Mouse (Mus musculus): Measurements from ENCODE around the gene Erich6.

Erich6 gene

GRCm38 (mm10) chr3:58636406-58637295 lies at the start of gene Erich6:
TSS of gene Erich6 (minus strand) at chr3:58637207.
- peak; percentile 78 for DNase-seq

DNA sequence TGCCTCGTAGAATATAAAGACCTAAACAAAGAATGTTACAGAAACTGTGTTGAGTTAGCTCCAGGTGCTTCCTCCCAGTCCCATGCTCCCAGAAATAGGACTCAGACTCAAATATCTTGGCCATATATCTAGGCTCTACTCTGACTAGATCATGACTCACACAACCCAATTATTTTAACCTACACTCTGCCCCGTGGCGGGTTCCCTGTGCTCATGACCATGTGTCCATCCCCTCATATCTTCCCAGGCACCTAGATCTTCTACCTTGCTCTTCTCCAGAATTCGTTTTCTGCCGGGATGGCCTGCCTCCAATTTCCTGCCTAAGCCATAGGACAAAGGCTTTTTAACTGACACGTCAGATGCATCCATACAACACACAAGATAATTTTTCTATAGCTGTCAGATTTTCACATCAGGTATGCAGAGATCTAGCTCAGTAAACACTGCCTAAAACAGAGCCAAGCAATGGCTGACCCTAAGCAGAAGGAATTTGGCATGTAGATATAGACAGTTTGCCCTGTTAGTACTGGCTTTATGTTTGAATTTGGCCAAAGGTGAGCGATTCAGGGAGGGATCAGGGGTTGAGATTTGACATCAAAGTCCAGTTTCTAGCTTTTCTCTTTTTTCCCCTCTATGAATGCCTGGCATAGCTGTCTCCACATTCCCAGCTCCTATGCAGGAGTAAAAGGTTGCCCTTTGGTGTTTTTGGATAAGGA lies 49.4 kb upstream of the Erich6 start:
- no peak for DNase-seq

DNA sequence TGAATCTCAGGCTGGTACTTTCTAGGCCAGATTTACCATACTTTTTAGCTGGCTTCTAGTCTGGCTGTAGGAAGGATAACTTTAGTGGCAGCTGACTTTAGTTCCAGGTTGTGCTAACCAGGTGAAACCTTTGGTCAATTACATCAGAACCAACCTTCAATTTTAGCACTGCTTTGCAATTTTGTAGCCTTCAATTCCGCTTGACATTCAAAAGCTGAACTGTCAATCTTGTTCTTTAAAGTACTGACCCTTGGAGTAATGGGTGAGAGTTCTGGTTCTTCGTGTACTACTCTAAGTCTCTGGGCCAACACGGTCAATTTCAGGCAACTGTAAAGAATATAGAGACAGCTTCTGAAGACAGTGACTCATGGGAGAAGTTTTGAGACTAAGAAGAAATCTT lies 48.4 kb upstream of the Erich6 start:
- no peak for DNase-seq

- DNase-seq: no peak
Measured at GRCm38 (mm10) chr3:58683346-58683745, 46.3 kb upstream of the Erich6 start.

- DNase-seq: no peak
Measured at GRCm38 (mm10) chr3:58682336-58682735, 45.3 kb upstream of the Erich6 start.

- no peak for DNase-seq
Measured at GRCm38 (mm10) chr3:58681831-58682230, 44.8 kb upstream of the Erich6 start.

- DNase-seq: no peak
Measured at GRCm38 (mm10) chr3:58680943-58681637, 44.1 kb upstream of the Erich6 start.

DNA sequence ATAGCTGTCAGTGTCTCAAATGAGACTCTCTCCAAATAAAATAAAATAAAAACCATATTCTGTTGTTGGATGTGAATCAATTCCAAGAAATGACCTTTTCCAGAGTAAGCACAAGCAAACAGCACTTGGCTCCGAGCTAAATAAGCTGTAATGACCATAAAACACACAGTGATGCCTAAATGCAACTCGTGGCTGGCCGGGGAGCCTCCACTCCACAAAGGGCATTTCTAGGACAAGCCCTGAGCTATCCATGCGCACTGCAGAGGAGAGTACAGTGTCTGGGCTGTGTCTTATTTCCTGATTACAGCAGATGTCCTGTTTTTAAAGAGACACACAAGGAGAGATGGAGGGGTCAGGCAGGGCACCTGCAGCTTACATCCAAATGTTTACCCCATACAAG lies 43.0 kb upstream of the Erich6 start:
- DNase-seq: peak; percentile 50

- peak; percentile 85 for DNase-seq
Measured at GRCm38 (mm10) chr3:58678905-58679304, 41.9 kb upstream of the Erich6 start.

- peak; percentile 54 for DNase-seq
Measured at GRCm38 (mm10) chr3:58678384-58678783, 41.4 kb upstream of the Erich6 start.

GRCm38 (mm10) chr3:58677615-58678014 lies 40.6 kb upstream of the Erich6 start:
- peak; percentile 49 for DNase-seq

DNA sequence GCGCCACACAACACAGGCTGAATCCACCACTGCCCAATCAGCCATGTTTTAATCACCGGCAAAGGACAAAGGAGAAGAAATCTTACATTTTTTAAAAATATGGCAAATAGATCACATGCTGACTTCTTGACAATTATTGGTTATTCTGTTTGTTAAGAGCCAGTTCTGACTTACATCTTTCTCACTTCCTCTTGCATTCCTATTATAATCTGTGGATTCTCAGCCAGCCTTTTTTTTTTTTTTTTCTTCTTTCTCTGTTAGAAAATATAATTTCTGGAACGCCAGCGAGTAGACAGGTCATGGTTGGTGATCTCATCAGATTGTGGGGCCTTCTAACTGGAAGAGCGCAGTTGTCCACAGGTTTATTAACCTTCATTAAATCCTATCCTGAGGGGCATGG lies 36.3 kb upstream of the Erich6 start:
- DNase-seq: no peak

DNA sequence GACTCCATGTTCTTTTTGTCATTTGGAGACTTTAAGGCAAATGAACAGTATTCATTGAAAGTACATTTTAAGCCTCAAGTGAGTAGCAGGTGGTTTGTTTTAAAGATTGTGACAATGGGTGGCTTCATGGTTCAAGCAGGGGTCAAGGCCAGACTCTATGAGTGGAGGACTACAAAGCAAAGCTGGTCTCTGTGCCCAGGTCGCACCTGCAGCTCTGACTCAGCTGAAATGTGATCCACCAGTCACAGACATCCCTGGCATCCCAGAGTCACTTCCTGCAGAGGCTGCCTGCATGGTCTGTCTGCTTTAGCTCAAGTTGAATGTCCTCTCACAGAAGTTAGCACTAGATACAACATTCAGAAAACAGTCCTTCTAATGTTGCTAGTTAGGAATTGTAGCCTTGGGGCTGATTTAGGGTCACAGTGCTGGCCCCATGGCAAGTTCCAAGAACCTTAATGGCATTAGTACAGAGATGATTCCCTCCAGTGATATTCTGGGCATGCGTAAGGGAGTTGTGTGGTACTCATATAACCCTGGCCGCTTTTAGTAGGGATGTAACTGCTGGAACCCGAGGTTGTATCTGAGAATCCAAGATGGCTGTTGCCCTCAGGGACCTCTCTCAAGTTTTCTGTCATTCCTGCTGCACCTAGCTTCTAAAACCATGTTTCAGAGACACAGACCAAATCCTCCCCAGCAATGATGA lies 35.6 kb upstream of the Erich6 start:
- DNase-seq: no peak

- no peak for DNase-seq
Measured at GRCm38 (mm10) chr3:58671616-58672250, 34.7 kb upstream of the Erich6 start.

- no peak for DNase-seq
Measured at GRCm38 (mm10) chr3:58663970-58664369, 27.0 kb upstream of the Erich6 start.

DNA sequence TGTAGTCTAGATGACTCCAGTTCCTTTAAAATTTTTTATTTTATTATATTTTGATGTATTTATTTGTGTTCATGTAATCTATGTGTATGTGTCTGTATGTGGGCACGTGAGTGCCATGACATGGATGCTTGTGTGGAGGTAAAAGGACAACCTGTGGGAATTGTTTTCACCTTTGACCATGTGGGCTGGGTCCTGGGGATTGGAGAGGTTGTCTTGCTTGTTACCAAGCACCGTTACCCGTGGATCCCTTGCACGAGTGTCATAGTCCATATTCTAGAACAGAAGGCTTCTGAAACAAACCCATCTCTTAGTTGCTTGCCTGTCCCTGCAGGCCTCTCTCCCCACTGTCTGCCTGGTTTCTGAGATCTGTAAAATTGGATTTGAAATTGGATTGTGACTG lies 23.6 kb upstream of the Erich6 start:
- no peak for DNase-seq

- peak; percentile 65 for DNase-seq
Measured at GRCm38 (mm10) chr3:58657356-58657755, 20.3 kb upstream of the Erich6 start.

- peak; percentile 83 for DNase-seq
Measured at GRCm38 (mm10) chr3:58655362-58656130, 18.5 kb upstream of the Erich6 start.

DNA sequence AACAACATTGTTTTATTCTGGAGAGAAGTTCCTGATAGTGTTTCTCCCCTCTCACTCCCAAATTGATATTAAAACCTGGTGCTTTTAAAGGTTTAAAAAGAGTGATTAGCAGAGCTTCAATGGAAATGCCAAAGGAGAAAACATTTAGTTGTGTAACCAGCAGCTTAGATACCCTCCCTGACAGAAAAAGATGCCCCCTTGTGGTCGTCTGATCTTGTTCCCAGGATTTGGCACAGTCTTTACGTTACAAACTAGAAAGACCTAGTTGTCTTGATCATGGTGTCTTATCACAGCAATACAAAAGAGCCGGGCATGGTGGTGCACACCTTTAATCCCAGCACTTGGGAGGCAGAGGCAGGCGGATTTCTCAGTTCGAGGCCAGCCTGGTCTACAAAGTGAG lies 16.9 kb upstream of the Erich6 start:
- peak; percentile 50 for DNase-seq

DNA sequence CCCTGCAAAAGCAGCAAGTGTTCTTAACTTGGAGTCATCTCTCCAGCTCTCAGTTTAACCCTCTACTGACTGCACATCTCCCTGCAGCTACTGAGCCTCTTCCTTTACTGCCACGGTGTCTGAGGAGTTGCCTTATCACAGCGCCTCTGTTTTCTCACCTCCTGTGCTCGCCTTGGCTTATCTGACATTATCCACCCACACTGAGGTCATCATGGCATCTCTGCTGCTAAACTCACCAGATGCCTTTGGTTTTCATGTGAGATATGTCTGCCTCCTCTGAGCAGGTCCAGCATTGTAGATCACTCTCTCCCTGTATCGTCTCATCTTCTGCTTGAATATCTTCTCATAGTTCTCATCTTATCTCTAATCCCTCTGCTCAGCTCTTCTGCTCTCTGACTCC lies 13.3 kb upstream of the Erich6 start:
- DNase-seq: no peak

DNA sequence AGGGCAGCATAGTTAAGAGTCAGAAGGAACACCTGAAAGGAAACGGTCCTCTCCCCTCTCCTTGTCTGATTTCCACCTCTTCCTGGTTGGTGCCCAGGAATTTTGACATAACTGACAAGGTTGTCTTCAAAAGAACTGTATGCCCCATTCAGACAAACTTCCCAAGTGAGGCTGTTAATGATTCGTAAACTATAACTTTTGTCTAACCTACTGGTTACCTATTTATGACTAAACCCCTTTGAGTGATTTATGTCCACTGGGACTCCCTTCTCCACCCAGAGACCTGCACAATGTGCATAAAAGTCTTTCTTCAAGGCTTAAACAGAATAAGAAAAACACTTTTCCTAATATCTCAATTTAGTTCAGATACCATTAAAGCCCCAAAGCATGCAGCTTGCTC lies 10.2 kb upstream of the Erich6 start:
- DNase-seq: no peak

GRCm38 (mm10) chr3:58646180-58646579 lies 9.2 kb upstream of the Erich6 start:
- DNase-seq: no peak
